ENCODE assay signal across 7 mouse cellular contexts in the genomic region with DNA sequence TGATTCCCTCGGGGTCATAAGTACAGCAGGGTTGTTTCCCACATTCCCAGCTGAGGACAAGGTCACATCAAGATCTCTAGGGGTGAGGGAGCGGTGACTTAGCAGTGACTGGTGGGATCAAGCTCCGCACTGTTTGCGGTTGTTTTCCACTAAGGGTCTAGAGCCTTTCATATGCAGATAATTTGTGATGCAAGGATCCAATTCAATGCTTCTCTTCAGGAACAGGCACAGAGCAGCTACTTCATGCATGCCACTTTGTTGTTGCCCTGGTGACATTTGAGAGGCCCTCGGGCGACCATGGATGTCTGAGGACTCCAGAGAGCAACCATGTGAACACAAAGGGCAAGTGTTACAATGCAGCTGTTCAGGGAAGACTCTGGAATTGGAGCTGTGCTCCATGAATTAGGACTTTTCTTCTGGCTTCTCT. TPM values are rescaled to one million over a fixed set of nuclear protein-coding genes. Genes with fewer than 3 reads are reported as not detected.
DNase-seq lines count a peak whose midpoint lies in the region; ATAC-seq and TF ChIP-seq lines count a peak whose summit lies in the region.

No protein-coding gene starts in this region.

- H3K36me3 ChIP-seq in ES-Bruce4 (ENCODE audit: control insufficient read depth, insufficient read depth, low read length, poor library complexity, severe bottlenecking), result no peaks in the 10 kb centered on the region
- no peaks in the 10 kb centered on the region for H3K36me3 ChIP-seq in forebrain, postnatal 0 days (ENCODE audit: insufficient read depth)
- H3K36me3 ChIP-seq in limb, embryonic 13.5 days, result no peaks in the 10 kb centered on the region

- ATAC-seq in forebrain, postnatal 0 days, result peak; percentile 84
- ATAC-seq in limb, embryonic 13.5 days (ENCODE audit: low FRiP score, low read depth), result peak; percentile 54

- no peak for TF ChIP-seq CTCF in ES-Bruce4 (IDR thresholded peaks at IDR 0.05; ENCODE audit: low read depth, low read length)
- no peak for TF ChIP-seq CTCF in forebrain, postnatal 0 days (IDR thresholded peaks at IDR 0.05; ENCODE audit: low read depth)

- H3K27ac ChIP-seq in ES-Bruce4 (ENCODE audit: insufficient read depth, low read length), result no peak overlapping the region
- H3K27ac ChIP-seq in forebrain, postnatal 0 days (ENCODE audit: low read depth, low read length), result no peak overlapping the region
- no peak overlapping the region for H3K27ac ChIP-seq in limb, embryonic 13.5 days

- WGBS in forebrain, postnatal 0 days, result 16% methylated on average over 6 of the region's 6 CpGs
- WGBS in limb, embryonic 13.5 days, result 64% methylated on average over 6 of the region's 6 CpGs

- H3K4me3 ChIP-seq in ES-Bruce4 (ENCODE audit: low read depth, low read length), result no peak overlapping the region
- no peak overlapping the region for H3K4me3 ChIP-seq in forebrain, postnatal 0 days (ENCODE audit: low read depth, low read length)
- H3K4me3 ChIP-seq in limb, embryonic 13.5 days, result no peak overlapping the region

- no peak overlapping the region for H3K9ac ChIP-seq in ES-Bruce4 (ENCODE audit: low read depth, poor library complexity, severe bottlenecking)
- H3K9ac ChIP-seq in forebrain, postnatal 0 days, result no peak overlapping the region
- no peak overlapping the region for H3K9ac ChIP-seq in limb, embryonic 13.5 days

- peak; percentile 88 for TF ChIP-seq EP300 in ES-Bruce4 (IDR thresholded peaks at IDR 0.05; ENCODE audit: insufficient read depth, low read depth, low read length)

- no peak overlapping the region for H3K4me2 ChIP-seq in forebrain, postnatal 0 days (ENCODE audit: low read depth)
- H3K4me2 ChIP-seq in limb, embryonic 13.5 days (replicated peaks), result no peak overlapping the region

- TF ChIP-seq POLR2A in ES-Bruce4 (IDR thresholded peaks at IDR 0.05; ENCODE audit: insufficient read depth, low read length), result no peak

- H3K4me1 ChIP-seq in ES-Bruce4 (ENCODE audit: control insufficient read depth, insufficient read depth, low read length), result peaks cover 2% of the 10 kb centered on the region
- H3K4me1 ChIP-seq in forebrain, postnatal 0 days (ENCODE audit: insufficient read depth), result no peaks in the 10 kb centered on the region
- peaks cover 23% of the 10 kb centered on the region for H3K4me1 ChIP-seq in limb, embryonic 13.5 days

- DNase-seq in R1 (ENCODE audit: low read depth, low spot score), result peak; percentile 88
- peak; percentile 38 for DNase-seq in forebrain, postnatal 0 days
- DNase-seq in adrenal gland, adult 8-10 months, result no peak
- DNase-seq in urinary bladder, postnatal 4 days (ENCODE audit: low spot score in 2 of 2), result no peak
- DNase-seq in cerebellum, adult 9-11 months, result no peak

- H3K27me3 ChIP-seq in ES-Bruce4 (ENCODE audit: control insufficient read depth, insufficient read depth, low read length, poor library complexity, severe bottlenecking), result no peaks in the 10 kb centered on the region
- H3K27me3 ChIP-seq in forebrain, postnatal 0 days (ENCODE audit: insufficient read depth, low read length), result no peaks in the 10 kb centered on the region
- 0 out of 2 replicates have a peak, but pooled peaks cover 2% of the 10 kb centered on the region for H3K27me3 ChIP-seq in limb, embryonic 13.5 days

- H3K9me3 ChIP-seq in ES-Bruce4 (replicated peaks; ENCODE audit: control insufficient read depth, insufficient read depth, low read length, poor library complexity, severe bottlenecking), result no peaks in the 10 kb centered on the region
- H3K9me3 ChIP-seq in forebrain, postnatal 0 days (ENCODE audit: low read length), result no peaks in the 10 kb centered on the region
- H3K9me3 ChIP-seq in limb, embryonic 13.5 days, result no peaks in the 10 kb centered on the region

RNA-seq across cellular contexts. Expression of a gene that starts 14.9 kb away (rescaled TPM):
- polyA plus RNA-seq in ES-Bruce4 (2011; ENCODE audit: insufficient read depth, insufficient read length, low read depth, missing spikeins), result 7.1 and 9.6 TPM in 2 replicates
- total RNA-seq in forebrain, postnatal 0 days (2014; rRNA removed), result 9.8 and 19.2 TPM in 2 replicates
- 1.5 and 2.6 TPM in 2 replicates for polyA plus RNA-seq in forebrain, postnatal 0 days (2015; fragmentation: Nextera tagmentation; extraction: Ambion mirVana)
- 10.6 and 10.9 TPM in 2 replicates for polyA plus RNA-seq in limb, embryonic 13.5 days (2015; fragmentation: Nextera tagmentation; extraction: Ambion mirVana)
- total RNA-seq in adrenal gland, adult 8-10 months (2022), result 10 to 100 TPM; 12.5 to 17.0 (median 14.7) TPM

Comparison
In these comparisons a context has a peak if more than half of its experiments do, and no peak if none do; other contexts are left out.
1. DNase-seq: peak in R1 (single experiment) and forebrain, postnatal 0 days (single experiment); none in adrenal gland, adult 8-10 months (single experiment), urinary bladder, postnatal 4 days (0 of 2) and cerebellum, adult 9-11 months (single experiment).